8 mouse cellular contexts compared by ENCODE assay signal in the genomic region with DNA sequence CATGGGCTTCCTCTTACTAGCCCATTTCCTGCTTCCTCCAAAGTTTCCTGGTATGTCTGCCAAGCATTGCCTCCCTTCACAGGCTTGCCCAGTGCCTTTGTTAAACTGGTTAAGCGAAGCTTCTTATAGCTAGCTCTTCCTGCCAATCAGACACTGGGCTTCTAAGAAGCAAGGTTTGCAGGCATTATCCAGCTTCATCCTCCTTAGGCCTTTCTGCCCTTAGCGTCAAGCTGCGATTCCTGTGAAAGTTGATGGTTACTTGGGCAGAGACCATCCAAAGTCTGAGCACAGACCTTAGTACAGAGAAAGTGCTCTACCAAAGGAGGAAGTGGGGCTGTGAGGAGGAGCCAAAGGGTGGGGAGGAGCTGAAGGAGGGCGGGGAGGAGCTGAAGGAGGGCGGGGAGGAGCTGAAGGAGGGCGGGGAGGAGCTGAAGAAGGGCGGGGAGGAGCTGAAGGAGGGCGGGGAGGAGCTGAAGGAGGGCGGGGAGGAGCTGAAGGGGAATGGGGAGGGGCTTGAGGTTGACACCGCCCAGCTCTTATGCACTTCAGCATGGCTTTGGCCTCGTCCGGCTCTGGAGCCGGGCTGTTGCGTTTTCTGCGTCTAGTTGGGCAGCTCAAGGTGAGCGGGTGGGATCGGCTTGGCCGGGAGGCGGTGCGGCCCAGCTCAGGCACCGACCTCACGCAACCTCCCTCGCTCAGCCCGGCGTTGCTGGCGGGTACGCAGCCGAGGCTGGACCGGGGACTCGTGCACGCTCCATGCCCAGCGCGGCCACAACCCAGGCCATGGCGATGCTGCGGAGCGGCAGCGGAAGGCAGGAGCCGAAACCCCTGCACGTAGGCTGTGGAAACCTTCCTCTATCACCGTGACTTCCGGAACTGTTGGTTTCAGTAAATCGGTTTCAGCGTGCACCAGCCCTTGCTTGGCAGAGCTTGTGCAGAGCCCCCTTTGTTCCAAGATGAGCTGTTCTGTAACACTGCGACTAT. TPM values are rescaled to one million over a fixed set of nuclear protein-coding genes. Genes with fewer than 3 reads are reported as not detected.
DNase-seq lines count a peak whose midpoint lies in the region; ATAC-seq and TF ChIP-seq lines count a peak whose summit lies in the region.

Gene Hddc2, plus strand, starts transcription at position 519 of the 984 bp plus-strand sequence.

- intact Hi-C loops in heart, adult 2 months (cut with DNase I) = loop anchor here (5.0 to 10.0 kb wide), 2 partner anchors 129 to 698 kb away; no protein-coding TSS in a partner anchor

- no peaks in the 10 kb centered on the region for H3K9me3 ChIP-seq in embryonic facial prominence, embryonic 13.5 days
- no peaks in the 10 kb centered on the region for H3K9me3 ChIP-seq in limb, embryonic 15.5 days

- H3K4me1 ChIP-seq in embryonic facial prominence, embryonic 13.5 days = peaks cover 6% of the 10 kb centered on the region
- H3K4me1 ChIP-seq in heart, adult 2 months (ENCODE audit: control insufficient read depth, insufficient read depth, low read length) = peaks cover 3% of the 10 kb centered on the region
- 0 out of 2 replicates have a peak, but pooled peaks cover 3% of the 10 kb centered on the region for H3K4me1 ChIP-seq in limb, embryonic 15.5 days

- peak; percentile 89 for ATAC-seq in embryonic facial prominence, embryonic 13.5 days (ENCODE audit: insufficient number of reproducible peaks, insufficient read depth, low FRiP score, low TSS enrichment, low read depth)
- ATAC-seq in limb, embryonic 15.5 days (ENCODE audit: insufficient number of reproducible peaks, low FRiP score, low TSS enrichment, low read depth) = peak; percentile 94

- H3K79me2 ChIP-seq in heart, adult 2 months (replicated peaks; ENCODE audit: control insufficient read depth, insufficient read depth, low read length) = no peaks in the 10 kb centered on the region

- H3K4me3 ChIP-seq in embryonic facial prominence, embryonic 13.5 days = peak within 1 kb of the TSS; percentile 73
- H3K4me3 ChIP-seq in heart, adult 2 months = peak within 1 kb of the TSS; percentile 73
- peak within 1 kb of the TSS; percentile 69 for H3K4me3 ChIP-seq in limb, embryonic 15.5 days

- H3K27me3 ChIP-seq in embryonic facial prominence, embryonic 13.5 days = no peaks in the 10 kb centered on the region
- H3K27me3 ChIP-seq in heart, adult 2 months (ENCODE audit: control insufficient read depth, insufficient read depth, low read length) = no peaks in the 10 kb centered on the region
- H3K27me3 ChIP-seq in limb, embryonic 15.5 days = no peaks in the 10 kb centered on the region

- 4% methylated on average over 42 of the region's 44 CpGs for WGBS in embryonic facial prominence, embryonic 13.5 days
- WGBS in heart, adult 2 months = 4% methylated on average over 43 of the region's 44 CpGs
- WGBS in limb, embryonic 15.5 days = 4% methylated on average over 39 of the region's 44 CpGs

- TF ChIP-seq EP300 in heart, adult 2 months (IDR thresholded peaks at IDR 0.05; ENCODE audit: insufficient read depth, low read depth, low read length) = no peak

- peak within 1 kb of the TSS; percentile 96 for H3K27ac ChIP-seq in embryonic facial prominence, embryonic 13.5 days
- H3K27ac ChIP-seq in heart, adult 2 months = peak within 1 kb of the TSS; percentile 73
- peak within 1 kb of the TSS; percentile 94 for H3K27ac ChIP-seq in limb, embryonic 15.5 days

- H3K36me3 ChIP-seq in embryonic facial prominence, embryonic 13.5 days = peaks cover 16% of the 10 kb centered on the region
- H3K36me3 ChIP-seq in heart, adult 2 months (ENCODE audit: control insufficient read depth, insufficient read depth, low read length) = no peaks in the 10 kb centered on the region
- peaks cover 8% of the 10 kb centered on the region for H3K36me3 ChIP-seq in limb, embryonic 15.5 days

- DNase-seq in 3T3-L1 (ENCODE audit: low read depth, low spot score) = peak; percentile 82
- DNase-seq in adrenal gland, postnatal 36 days = peak; percentile 79 to 84
- peak; percentile 79 to 80 for DNase-seq in heart, adult 2 months
- peak; percentile 55 to 74 for DNase-seq in kidney, adult 8-10 months
- peak; percentile 5 to 48 for DNase-seq in monocyte, adult 2 months (ENCODE audit: low read depth in 1 of 2, low spot score in 2 of 2)
- peak; percentile 73 for DNase-seq in spleen, postnatal 36 days (ENCODE audit: low spot score in 2 of 2)

- peak within 1 kb of the TSS; percentile 56 for H3K4me2 ChIP-seq in embryonic facial prominence, embryonic 13.5 days
- H3K4me2 ChIP-seq in limb, embryonic 15.5 days = peak within 1 kb of the TSS; percentile 54

- H3K9ac ChIP-seq in embryonic facial prominence, embryonic 13.5 days = peak within 1 kb of the TSS; percentile 86
- H3K9ac ChIP-seq in heart, adult 2 months (ENCODE audit: low read depth, low read length) = peak within 1 kb of the TSS; percentile 81
- peak within 1 kb of the TSS; percentile 80 for H3K9ac ChIP-seq in limb, embryonic 15.5 days

- TF ChIP-seq CTCF in heart, adult 2 months (IDR thresholded peaks at IDR 0.05) = no peak

- TF ChIP-seq POLR2A in heart, adult 2 months (IDR thresholded peaks at IDR 0.05; ENCODE audit: insufficient read depth, low read depth, low read length) = peak; percentile 78

RNA-seq across cellular contexts. Expression of gene Hddc2, which starts in this region (rescaled TPM):
- 10 to 100 TPM; 21.1 to 42.4 TPM for total RNA-seq in adrenal gland, postnatal 36 days (2021)
- 85.5 and 102 TPM in 2 replicates for polyA plus RNA-seq in embryonic facial prominence, embryonic 13.5 days (2015; fragmentation: Nextera tagmentation; extraction: Ambion mirVana)
- total RNA-seq in heart, adult 2 months (2021) = 1 to 10 TPM; 5.8 to 7.3 TPM
- polyA plus RNA-seq in heart, adult 2 months (2012; rRNA removed) = 2.1 and 4.5 TPM in 2 replicates
- polyA plus RNA-seq in limb, embryonic 15.5 days (2015; fragmentation: Nextera tagmentation; extraction: Ambion mirVana) = 58.9 and 60.6 TPM in 2 replicates

Comparison
In these comparisons a context has a peak if more than half of its experiments do, and no peak if none do; other contexts are left out.
1. Peak in every context shown above with its lines: DNase-seq, ATAC-seq, H3K4me3 ChIP-seq and H3K27ac ChIP-seq.
2. RNA of gene Hddc2 (polyA plus RNA-seq): 85.5 to 102 TPM in embryonic facial prominence, embryonic 13.5 days and 58.9 to 60.6 TPM in limb, embryonic 15.5 days; 2.1 to 4.5 TPM in heart, adult 2 months; every median in the first group is over 10 times any median in the second.
3. DNase-seq: peak in every context shown above with its lines; median percentile 82 in 3T3-L1; 82 in adrenal gland, postnatal 36 days; 80 in heart, adult 2 months; 73 in spleen, postnatal 36 days; 64 in kidney, adult 8-10 months; 26 in monocyte, adult 2 months.